Mouse (Mus musculus) granulocyte monocyte progenitor cell, adult 5-6 weeks (primary cell): ENCODE results near the gene Nlrc5. TPM values are rescaled to one million over a fixed set of nuclear protein-coding genes. Genes with fewer than 3 reads are reported as not detected.

Source experiments
- ATAC-seq: replicated peaks from 2 replicates; pipeline ENCODE4 v1.8.0; 2016; ENCODE audit warnings: mild to moderate bottlenecking, moderate TSS enrichment, inconsistent platforms; ENCODE audit not compliant: poor library complexity, severe bottlenecking
- total RNA-seq, 2 experiments: library from RNA; stranded (forward) in 1 of 2; stranded (reverse) in 1 of 2; fragments of 200-712, 200-1000 nt in 1 of 2; fragments of >200 nt in 1 of 2; fragmentation: Nextera tagmentation in 1 of 2; gene quantifications; 2 replicates each; pipeline ENCODE4 v1.2.3; 2014 to 2017

Nlrc5 gene
- total RNA-seq, 2 experiments from 2014 or later, result 19.3 to 43.0 TPM

GRCm38 (mm10) chr8:94522482-94522881 lies 88.3 kb downstream of the Nlrc5 start:
- ATAC-seq, result no peak

- ATAC-seq, result peak; percentile 72
Observed at GRCm38 (mm10) chr8:94524554-94524953, 90.4 kb downstream of the Nlrc5 start.

DNA sequence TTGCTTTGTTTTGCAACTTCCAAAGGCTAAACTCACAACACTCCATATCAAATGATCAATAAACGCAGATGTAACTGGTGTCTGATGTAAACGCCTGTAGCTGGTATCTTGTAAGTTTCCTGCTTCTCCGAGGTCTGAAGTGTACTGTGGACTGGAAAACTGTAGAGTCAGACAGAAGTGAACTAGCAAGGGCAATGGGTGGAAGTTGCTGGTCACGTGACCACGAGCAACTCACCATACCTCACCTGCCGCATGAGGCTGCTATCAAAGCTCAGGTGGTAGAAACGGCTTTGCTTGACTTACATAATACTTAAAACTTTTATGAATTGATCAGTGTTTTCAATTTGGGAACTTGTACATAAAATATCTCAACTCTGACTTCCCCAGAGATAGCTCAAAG lies 93.0 kb downstream of the Nlrc5 start:
- no peak for ATAC-seq

DNA sequence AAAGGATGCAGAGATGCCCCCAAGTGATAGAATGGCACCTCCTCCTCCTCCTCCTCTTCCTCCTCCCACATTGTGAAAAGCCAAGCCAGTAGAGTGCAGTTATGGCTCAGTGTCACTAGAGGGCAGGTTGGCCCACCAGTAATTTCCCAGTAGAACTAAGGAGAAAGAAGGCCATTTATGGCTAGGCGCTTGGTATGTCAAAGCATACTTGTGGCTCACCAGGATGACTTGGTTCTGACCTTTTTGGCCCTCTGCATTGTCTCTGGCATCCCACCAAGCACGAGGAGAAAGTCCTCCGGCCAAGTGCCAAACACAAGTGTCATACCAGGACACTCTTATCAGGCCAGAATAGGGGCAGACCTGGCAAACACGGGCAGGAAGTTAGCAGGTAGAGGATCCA lies 94.1 kb downstream of the Nlrc5 start:
- peak; percentile 55 for ATAC-seq

DNA sequence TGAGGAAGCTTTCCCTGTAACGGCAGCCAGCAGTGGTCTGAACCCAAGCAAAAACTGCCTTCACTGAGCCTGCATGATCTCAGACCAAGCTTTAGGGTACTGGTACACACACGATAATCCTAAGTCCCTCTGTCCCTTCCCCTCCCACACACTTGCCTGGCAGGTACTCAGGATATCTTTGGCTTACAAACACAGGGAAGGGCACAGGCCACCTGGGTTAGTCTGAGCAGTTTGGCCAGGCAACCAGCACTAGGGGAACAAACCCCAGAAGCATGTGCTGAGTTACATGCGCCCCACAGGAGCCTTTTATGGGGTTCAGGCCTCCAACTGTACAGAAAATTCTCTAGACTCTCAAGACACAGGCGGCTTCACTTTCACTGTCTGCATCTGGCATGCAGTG lies 95.7 kb downstream of the Nlrc5 start:
- no peak for ATAC-seq

DNA sequence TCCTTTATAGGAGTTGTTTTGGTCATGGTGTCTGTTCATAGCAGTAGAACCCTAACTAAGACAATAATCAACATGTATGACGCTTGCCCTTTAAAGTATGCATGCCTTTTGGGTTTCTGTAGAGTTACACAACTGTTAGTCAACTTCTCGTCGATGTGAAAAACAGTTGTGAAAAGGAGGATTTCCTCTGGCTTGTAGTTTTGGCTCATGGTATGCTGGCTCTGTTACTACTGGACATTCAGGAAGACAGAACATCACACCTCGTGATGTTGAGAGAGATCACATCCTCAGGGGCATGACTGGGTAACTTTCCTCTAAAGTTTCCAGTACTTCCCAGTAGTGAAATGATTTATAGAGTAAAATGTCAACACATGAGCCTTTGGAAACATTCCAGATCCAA lies 96.5 kb downstream of the Nlrc5 start:
- peak; percentile 62 for ATAC-seq

DNA sequence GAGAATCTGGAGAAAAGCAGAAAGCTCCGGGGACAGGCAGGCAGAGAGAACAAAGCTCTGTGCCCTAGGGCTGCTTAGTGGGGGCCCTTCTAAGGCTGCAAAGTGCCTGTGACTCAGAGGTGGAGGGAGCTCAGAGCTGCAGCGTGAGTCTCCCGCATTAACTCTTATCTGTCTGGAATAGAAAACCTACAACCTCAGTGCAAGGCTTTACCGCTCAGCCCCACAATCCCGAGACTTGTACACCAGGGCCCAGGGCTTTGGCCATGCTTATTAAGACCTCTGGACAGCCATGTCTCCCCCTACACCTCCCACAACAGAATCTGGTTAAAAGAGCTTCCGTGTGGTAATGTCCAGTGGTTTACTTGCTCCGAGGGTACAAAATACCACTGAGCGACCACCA lies 97.8 kb downstream of the Nlrc5 start:
- ATAC-seq, result no peak

- no peak for ATAC-seq
Observed at GRCm38 (mm10) chr8:94532525-94532872, 98.3 kb downstream of the Nlrc5 start.

DNA sequence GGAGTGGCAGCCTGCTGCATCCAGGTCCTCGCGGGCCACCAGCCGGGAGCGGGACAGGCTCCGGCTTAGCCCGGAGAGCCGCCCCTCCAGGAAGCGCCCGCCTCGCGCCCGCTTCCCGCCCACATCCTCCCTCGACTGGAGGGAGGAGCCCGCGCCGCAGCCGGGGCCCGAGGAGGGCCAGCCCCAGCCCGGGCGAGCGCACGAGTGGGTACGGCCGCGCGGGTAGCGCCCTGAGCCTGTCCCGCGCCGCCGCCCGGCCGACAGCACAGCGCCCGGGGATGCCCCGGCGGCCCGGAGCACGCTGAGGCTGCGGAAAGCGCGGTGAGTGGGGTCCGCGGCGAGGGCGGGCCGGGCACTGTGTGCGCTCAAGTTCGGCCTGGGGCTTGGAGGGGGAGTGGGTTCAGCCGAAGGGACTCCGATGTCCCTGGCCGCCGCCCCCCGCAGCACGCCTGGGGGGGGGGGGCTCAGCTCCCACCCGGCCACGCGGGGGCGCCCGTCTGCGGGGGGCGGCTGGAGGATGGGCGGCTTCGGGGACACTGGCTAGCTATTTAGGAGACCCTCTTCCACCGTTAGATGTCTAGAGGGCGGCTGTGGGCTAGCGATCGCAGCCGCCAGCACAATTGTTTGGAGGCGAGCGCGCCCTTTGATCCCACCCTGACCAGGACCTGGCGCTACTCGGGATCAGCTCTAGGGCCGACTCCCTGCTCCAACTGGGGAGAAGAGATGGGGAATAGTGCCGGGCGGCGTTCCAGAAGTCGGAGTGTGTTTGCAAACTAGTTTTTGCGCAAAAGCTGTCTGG lies 98.9 kb downstream of the Nlrc5 start, which contains the start of gene Cpne2:
TSS of gene Cpne2 (plus strand) at position 118 of the 799 bp plus-strand sequence.
- ATAC-seq, result peak; percentile 70

DNA sequence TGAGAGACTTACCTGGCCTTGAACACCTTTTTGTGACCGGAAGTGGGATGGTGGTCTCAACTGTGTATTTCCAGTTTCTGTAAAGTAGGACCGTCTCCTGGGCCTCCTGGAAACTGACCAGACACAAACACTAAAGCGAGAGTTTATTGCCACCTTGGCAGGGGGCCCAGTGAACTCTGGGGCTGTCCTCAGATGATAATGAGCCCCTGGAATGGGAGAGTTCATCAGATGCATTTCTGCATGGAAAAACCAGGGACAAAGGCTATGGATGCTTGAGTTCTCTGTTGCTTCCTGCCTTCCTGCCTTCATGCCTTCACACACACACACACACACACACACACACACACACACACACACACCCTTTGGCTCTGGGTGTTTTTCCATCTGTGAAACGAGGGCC lies 100.5 kb downstream of the Nlrc5 start:
- ATAC-seq, result no peak

DNA sequence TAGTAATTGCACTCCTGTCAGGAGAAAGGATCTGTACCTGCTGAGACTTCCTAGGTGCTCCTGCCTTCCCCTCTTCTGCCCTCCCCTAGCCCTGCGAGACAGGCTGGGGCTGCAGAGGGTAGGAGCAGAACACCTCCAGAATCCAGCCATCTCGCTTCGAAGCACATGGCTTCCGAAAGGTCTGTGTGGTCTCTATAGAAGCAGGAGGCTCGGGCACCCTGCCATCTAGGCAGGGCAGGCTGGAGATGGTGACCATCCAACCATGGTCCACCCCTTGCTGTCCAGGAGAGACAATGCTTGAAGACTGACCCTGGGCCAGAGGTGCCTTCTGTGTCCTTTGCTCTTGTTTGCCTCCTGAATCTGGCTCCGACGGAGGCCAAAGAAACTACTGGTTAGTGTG lies 101.5 kb downstream of the Nlrc5 start:
- no peak for ATAC-seq

- no peak for ATAC-seq
Observed at GRCm38 (mm10) chr8:94537456-94537855, 103.3 kb downstream of the Nlrc5 start.

GRCm38 (mm10) chr8:94540025-94540424 lies 105.9 kb downstream of the Nlrc5 start:
- ATAC-seq, result no peak

DNA sequence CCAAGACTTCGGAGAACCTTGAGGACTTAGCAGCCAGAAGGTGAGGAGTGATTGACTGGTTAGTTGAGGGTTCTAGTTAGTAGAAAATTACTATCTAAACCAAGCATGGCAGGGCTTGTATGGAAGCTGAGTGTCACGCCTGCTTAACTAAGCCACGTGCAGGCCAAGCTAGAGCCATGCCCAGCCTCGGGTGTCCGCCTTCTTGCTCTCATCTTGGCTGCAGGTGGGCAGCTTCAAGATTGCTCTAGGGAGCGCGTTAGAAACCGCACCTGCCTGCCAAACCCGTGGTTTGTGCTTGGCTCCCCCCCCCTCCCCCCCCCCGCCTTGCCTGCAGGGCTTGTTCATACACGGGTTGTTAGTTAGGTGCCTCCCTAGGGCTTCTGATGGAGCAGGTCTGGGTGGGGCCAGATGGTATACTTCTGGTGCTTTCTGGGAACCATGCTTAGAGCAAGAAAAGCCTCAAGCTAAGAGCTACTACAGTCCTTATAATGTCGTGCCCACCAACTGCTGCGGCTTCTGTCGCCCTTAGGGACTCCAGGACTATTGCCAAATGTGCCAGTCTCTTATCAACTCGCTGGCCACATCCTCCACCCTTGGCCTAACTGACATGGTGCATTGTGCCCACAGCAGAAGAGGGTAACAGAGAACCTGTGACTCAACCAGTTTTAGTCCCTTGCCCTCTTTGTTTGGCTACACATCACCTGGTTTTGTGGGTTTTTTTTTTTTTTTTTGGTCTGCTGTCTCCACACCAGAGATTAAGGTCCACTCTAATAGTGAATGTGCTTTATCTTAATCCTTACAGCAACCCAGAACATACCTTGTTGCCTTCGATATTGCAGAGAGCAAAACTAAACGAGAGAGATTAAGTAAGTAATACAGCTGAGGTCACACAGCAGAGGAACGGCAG lies 107.0 kb downstream of the Nlrc5 start:
- ATAC-seq, result peak; percentile 77

- peak; percentile 73 for ATAC-seq
Observed at GRCm38 (mm10) chr8:94543981-94544380, 109.8 kb downstream of the Nlrc5 start.

DNA sequence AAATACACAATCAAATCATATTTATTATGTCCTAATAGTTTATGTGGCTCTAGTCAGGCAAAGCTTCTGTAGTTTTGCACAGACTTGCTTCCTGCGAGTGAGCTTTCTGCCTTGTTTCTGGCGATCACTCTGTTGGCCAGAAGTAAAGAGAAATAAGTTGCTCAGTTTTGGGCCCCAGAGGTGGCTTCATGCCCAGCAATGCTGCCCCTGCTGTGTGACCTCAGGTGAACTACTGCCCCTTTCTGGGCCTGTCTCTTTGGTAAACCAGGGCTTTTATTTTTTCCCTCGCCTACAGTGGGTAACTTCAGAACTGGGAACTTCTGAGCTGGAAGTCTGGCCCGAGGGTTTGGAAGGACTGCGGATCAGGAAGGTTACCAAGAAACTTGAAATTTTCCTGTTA lies 114.9 kb downstream of the Nlrc5 start:
- ATAC-seq, result no peak

GRCm38 (mm10) chr8:94549482-94549881 lies 115.3 kb downstream of the Nlrc5 start:
- peak; percentile 33 for ATAC-seq

DNA sequence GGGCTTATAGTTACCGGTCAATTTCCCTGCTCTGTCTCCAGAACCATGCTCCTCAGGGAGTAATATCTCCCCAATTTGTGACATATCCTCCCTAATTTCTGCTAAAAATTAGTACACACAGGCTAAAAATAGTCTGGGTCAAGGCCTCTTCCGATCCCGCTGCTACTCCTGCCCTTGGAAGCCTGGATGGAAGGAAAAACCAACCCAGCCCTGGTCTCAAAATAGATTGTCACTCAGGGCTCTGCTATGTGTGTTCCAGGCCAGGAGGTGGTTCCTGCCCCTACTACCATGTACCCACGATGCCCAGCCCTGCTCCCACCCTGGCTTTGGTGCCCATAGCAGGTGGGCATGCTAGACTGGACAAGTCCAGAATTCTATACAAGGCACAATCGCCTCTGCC lies 115.8 kb downstream of the Nlrc5 start:
- ATAC-seq, result no peak

GRCm38 (mm10) chr8:94551471-94552422 lies 117.6 kb downstream of the Nlrc5 start:
- peak; percentile 68 for ATAC-seq

GRCm38 (mm10) chr8:94552696-94553095 lies 118.5 kb downstream of the Nlrc5 start:
- no peak for ATAC-seq
